Mouse (Mus musculus): ENCODE results near the gene Ccnl2. TPM values are rescaled to one million over a fixed set of nuclear protein-coding genes. Genes with fewer than 3 reads are reported as not detected.

The Ccnl2 gene
- total and polyA plus RNA-seq, 3 experiments, result 46.1 to 103 (median 48.6) TPM

DNA sequence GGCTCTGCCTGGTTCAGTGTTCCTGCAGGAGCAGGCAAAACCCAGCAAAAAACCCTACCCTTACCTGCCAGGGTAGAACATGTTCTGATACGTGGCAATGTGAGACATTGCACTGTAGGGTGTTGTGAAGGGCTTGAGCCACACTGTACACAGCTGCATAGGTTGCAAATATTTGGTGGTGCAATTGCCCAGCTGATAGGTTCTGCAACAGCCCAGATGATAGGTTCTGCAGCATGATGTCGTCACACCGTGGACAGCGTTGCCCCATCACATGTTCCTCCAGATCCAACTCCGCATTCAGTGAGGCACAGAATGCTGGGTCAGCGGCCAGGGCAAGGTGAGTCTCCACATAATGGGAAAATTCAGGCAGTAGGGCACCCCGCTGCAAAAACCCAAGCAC, 49.5 kb downstream of the Ccnl2 start:
- H3K4me3 ChIP-seq (ENCODE audit: control insufficient read depth in 1 of 2, insufficient read depth in 1 of 2, low read depth in 2 of 2, low read length in 2 of 2), result no peak overlapping the region
- no peak overlapping the region for H3K9ac ChIP-seq (ENCODE audit: control insufficient read depth, low read depth, low read length, poor library complexity, severe bottlenecking)
- H3K79me2 ChIP-seq (ENCODE audit: control insufficient read depth, insufficient read depth, low read length, poor library complexity), result no peaks in the 10 kb centered on the region
- TF ChIP-seq TCF12 (IDR thresholded peaks at IDR 0.05; ENCODE audit: low read depth, low read length) (no peak), CTCF (IDR thresholded peaks at IDR 0.05 in 2 of 3, conservative IDR thresholded peaks at IDR 0.05 in 1 of 3; ENCODE audit: control insufficient read depth in 1 of 3, insufficient read depth in 1 of 3, low read depth in 2 of 3, low read length in 3 of 3, poor library complexity in 1 of 3, severe bottlenecking in 1 of 3) (no peak), ZC3H11A (IDR thresholded peaks at IDR 0.05; ENCODE audit: low read depth, low read length) (no peak), UBTF (IDR thresholded peaks at IDR 0.05; ENCODE audit: borderline replicate concordance, insufficient read depth, low read depth, low read length) (no peak)
- H3K4me1 ChIP-seq (ENCODE audit: control insufficient read depth in 1 of 2, insufficient read depth in 2 of 2, low read length in 2 of 2), result no peaks in the 10 kb centered on the region; a peak in 1 of 4 replicates
- H3K27me3 ChIP-seq (ENCODE audit: control insufficient read depth in 1 of 2, insufficient read depth in 2 of 2, low read length in 2 of 2), result no peaks in the 10 kb centered on the region
- DNase-seq (ENCODE audit: low read depth, low spot score), result no peak
- H3K36me3 ChIP-seq (ENCODE audit: control insufficient read depth in 1 of 2, insufficient read depth in 2 of 2, low read length in 2 of 2), result no peaks in the 10 kb centered on the region; a peak in 1 of 4 replicates
- H3K9me3 ChIP-seq (replicated peaks; ENCODE audit: insufficient read depth, low read length), result no peaks in the 10 kb centered on the region
- H3K27ac ChIP-seq (ENCODE audit: control insufficient read depth, low read depth, low read length), result no peak overlapping the region

DNA sequence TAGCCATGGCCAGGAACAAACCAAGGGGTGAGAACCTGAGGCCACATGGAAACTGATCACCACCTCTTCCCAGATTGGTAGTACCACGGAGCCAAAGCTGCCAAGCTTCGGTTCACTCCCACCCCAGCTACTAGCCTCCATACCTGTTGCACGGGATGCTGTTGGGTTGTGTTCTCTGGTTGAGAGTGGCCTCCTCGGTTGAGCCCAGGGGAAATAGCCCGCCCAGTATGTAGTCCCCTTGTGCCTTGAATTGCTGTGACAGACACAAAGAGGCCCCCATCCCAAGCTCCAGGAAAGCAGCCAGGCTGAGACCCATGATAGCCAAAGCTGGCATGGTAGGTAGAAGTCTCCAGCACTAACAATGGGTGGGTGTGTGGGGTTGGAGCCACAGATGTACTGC, 50.7 kb downstream of the Ccnl2 start, which contains the start of gene Tas1r3:
Tas1r3 (minus strand) TSS at position 362 of the 400 bp plus-strand sequence.
- H3K27ac ChIP-seq (ENCODE audit: control insufficient read depth, low read depth, low read length), result no peak within 1 kb of the TSS
- H3K4me3 ChIP-seq (ENCODE audit: control insufficient read depth in 1 of 2, insufficient read depth in 1 of 2, low read depth in 2 of 2, low read length in 2 of 2), result no peak within 1 kb of the TSS
- H3K79me2 ChIP-seq (ENCODE audit: control insufficient read depth, insufficient read depth, low read length, poor library complexity), result no peaks in the 10 kb centered on the region
- no peak for DNase-seq (ENCODE audit: low read depth, low spot score)
- H3K9me3 ChIP-seq (replicated peaks; ENCODE audit: insufficient read depth, low read length), result no peaks in the 10 kb centered on the region
- no peaks in the 10 kb centered on the region; a peak in 1 of 4 replicates for H3K36me3 ChIP-seq (ENCODE audit: control insufficient read depth in 1 of 2, insufficient read depth in 2 of 2, low read length in 2 of 2)
- H3K9ac ChIP-seq (ENCODE audit: control insufficient read depth, low read depth, low read length, poor library complexity, severe bottlenecking), result no peak within 1 kb of the TSS
- H3K4me1 ChIP-seq (ENCODE audit: control insufficient read depth in 1 of 2, insufficient read depth in 2 of 2, low read length in 2 of 2), result peaks cover 3% of the 10 kb centered on the region in 2 experiments; a peak in 2 of 4 replicates
- no peak for TF ChIP-seq ELF1 (IDR thresholded peaks at IDR 0.05; ENCODE audit: low read depth, low read length)
- no peak for TF ChIP-seq CHD2 (IDR thresholded peaks at IDR 0.05; ENCODE audit: low read length)
- H3K27me3 ChIP-seq (ENCODE audit: control insufficient read depth in 1 of 2, insufficient read depth in 2 of 2, low read length in 2 of 2), result no peaks in the 10 kb centered on the region

- H3K9me3 ChIP-seq (replicated peaks; ENCODE audit: insufficient read depth, low read length), result no peaks in the 10 kb centered on the region
- peak overlapping the region; percentile 79 for H3K9ac ChIP-seq (ENCODE audit: control insufficient read depth, low read depth, low read length, poor library complexity, severe bottlenecking)
- H3K27me3 ChIP-seq (ENCODE audit: control insufficient read depth in 1 of 2, insufficient read depth in 2 of 2, low read length in 2 of 2), result no peaks in the 10 kb centered on the region
- no peak for DNase-seq (ENCODE audit: low read depth, low spot score)
- H3K27ac ChIP-seq (ENCODE audit: control insufficient read depth, low read depth, low read length), result peak overlapping the region; percentile 15; the same call in 1 of the 2 replicates
- H3K79me2 ChIP-seq (ENCODE audit: control insufficient read depth, insufficient read depth, low read length, poor library complexity), result peaks cover 27% of the 10 kb centered on the region
- peak overlapping the region; percentile 87 to 89 for H3K4me3 ChIP-seq (ENCODE audit: control insufficient read depth in 1 of 2, insufficient read depth in 1 of 2, low read depth in 2 of 2, low read length in 2 of 2)
- no peak for TF ChIP-seq CTCF (IDR thresholded peaks at IDR 0.05 in 2 of 3, conservative IDR thresholded peaks at IDR 0.05 in 1 of 3; ENCODE audit: control insufficient read depth in 1 of 3, insufficient read depth in 1 of 3, low read depth in 2 of 3, low read length in 3 of 3, poor library complexity in 1 of 3, severe bottlenecking in 1 of 3)
- H3K36me3 ChIP-seq (ENCODE audit: control insufficient read depth in 1 of 2, insufficient read depth in 2 of 2, low read length in 2 of 2), result peaks cover 0 to 9% of the 10 kb centered on the region in 2 experiments
- peaks cover 4 to 12% of the 10 kb centered on the region in 2 experiments for H3K4me1 ChIP-seq (ENCODE audit: control insufficient read depth in 1 of 2, insufficient read depth in 2 of 2, low read length in 2 of 2)
Observed at GRCm38 (mm10) chr4:155868614-155869298, 56.5 kb downstream of the Ccnl2 start.

Measured in MEL (cell line).